Mouse (Mus musculus) lung, postnatal 0 days (tissue): Measurements from ENCODE around the gene Gm20716. TPM values are rescaled to one million over a fixed set of nuclear protein-coding genes. Genes with fewer than 3 reads are reported as not detected.

Source experiments
- ATAC-seq: fragments of 200-750 bp; cut with Nextera tagmentation; 2 replicates; pipeline ENCODE4 v1.8.0; 2017; ENCODE audit warnings: moderate library complexity
- DNase-seq: peaks from one replicate; pipeline ENCODE4 v3.0.0-alpha.2; 2016; ENCODE audit warnings: low spot score
- H3K27ac ChIP-seq: fragments of 300-500 bp; sonication (generic); 2 replicates; pipeline ENCODE4 v1.5.1; 2014; ENCODE audit warnings: antibody characterized with exemption, mild to moderate bottlenecking, low read length, mixed read lengths
- H3K27me3 ChIP-seq: fragments of 300-500 bp; sonication (generic); replicated peaks from 2 replicates; pipeline ENCODE4 v1.6.1; 2014; ENCODE audit warnings: low read length, mixed read lengths; ENCODE audit not compliant: insufficient read depth
- H3K36me3 ChIP-seq: fragments of 300-500 bp; sonication (generic); 2 replicates; pipeline ENCODE4 v1.6.1; 2014; ENCODE audit warnings: low read length, mixed read lengths; ENCODE audit not compliant: insufficient read depth
- H3K4me1 ChIP-seq: fragments of 300-500 bp; sonication (generic); 2 replicates; pipeline ENCODE4 v1.6.1; 2014; ENCODE audit warnings: antibody characterized with exemption, low read depth, low read length, mixed read lengths; ENCODE audit not compliant: insufficient read depth
- H3K4me2 ChIP-seq: fragments of 300-500 bp; sonication (generic); replicated peaks from 2 replicates; pipeline ENCODE4 v1.6.1; 2014; ENCODE audit warnings: low read depth, mild to moderate bottlenecking, low read length, moderate library complexity, mixed read lengths
- H3K4me3 ChIP-seq: fragments of 300-500 bp; sonication (generic); 2 replicates; pipeline ENCODE4 v1.5.1; 2014; ENCODE audit warnings: low read depth, low read length
- H3K9ac ChIP-seq: fragments of 300-500 bp; sonication (generic); replicated peaks from 2 replicates; pipeline ENCODE4 v1.6.1; 2014; ENCODE audit warnings: low read depth, mild to moderate bottlenecking
- H3K9me3 ChIP-seq: fragments of 300-500 bp; sonication (generic); 2 replicates; pipeline ENCODE4 v1.6.1; 2016; ENCODE audit warnings: low read length, mixed read lengths
- CTCF ChIP-seq: IDR thresholded peaks from 2 replicates; pipeline ENCODE4 v1.5.1; 2016; ENCODE audit warnings: antibody characterized with exemption, mild to moderate bottlenecking
- EP300 ChIP-seq: IDR thresholded peaks from 2 replicates; pipeline ENCODE4 v1.6.1; 2016; ENCODE audit warnings: antibody characterized with exemption, mild to moderate bottlenecking, control low read depth
- WGBS: fragments of 180-500 bp; shearing (Covaris S2); extraction: QIAGEN DNeasy Blood & Tissue Kit; methylation state at CpG from one replicate; pipeline ENCODE4 v1.1.7; 2014; 5-methylcytosine and 5-hydroxymethylcytosine counted together
- microRNA-seq: library from miRNA; unstranded; fragments of <30 nt; microRNA quantifications from one replicate; pipeline ENCODE4, GENCODE M21; 2016
- polyA plus RNA-seq: library from polyadenylated mRNA; unstranded; fragments of >200 nt; fragmentation: Nextera tagmentation; extraction: Ambion mirVana; gene quantifications from 2 replicates; pipeline ENCODE4 v1.2.1, GENCODE M21; 2015

The Gm20716 gene
- polyA plus RNA-seq, 1 experiment from 2014 or later = 8.4 TPM

DNA sequence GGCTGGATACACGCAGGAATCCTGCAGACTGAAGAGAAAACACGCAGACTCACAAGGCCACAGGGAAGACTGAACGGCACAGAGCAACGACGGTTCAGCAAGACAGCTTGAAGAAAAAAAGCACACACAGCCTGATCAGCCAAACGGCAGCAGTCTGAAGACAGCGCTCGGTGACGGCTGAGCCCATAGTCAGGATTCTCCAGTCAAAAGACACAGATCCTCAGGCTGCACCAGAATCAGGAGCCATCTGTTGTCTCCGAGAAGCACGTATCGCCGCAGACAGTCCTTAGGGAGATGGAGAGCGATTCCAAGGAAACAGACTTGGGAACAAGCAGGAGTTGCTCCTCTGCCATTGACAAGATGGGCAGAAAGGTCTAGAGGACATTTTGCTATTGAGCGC is 93.0 kb downstream of the Gm20716 start:
- Histone ChIP-seq H3K27ac (no peak overlapping the region), H3K27me3 (no peaks in the 10 kb centered on the region), H3K9me3 (no peaks in the 10 kb centered on the region), H3K4me2 (no peak overlapping the region), H3K36me3 (no peaks in the 10 kb centered on the region), H3K4me3 (no peak overlapping the region), H3K9ac (no peak overlapping the region), H3K4me1 (no peaks in the 10 kb centered on the region)
- TF ChIP-seq EP300 (no peak), CTCF (no peak)
- DNase-seq (no peak), ATAC-seq (no peak)
- WGBS = 74% methylated on average over 15 of the region's 15 CpGs

Small RNA genes lying within 50 kb of the gene (microRNA-seq; reads per million reads assigned to microRNA genes)
- not detected for gene Gm24561

Other genes with a start within 250 kb of the Gm20716 start
- gene Ripor3, start 219.7 kb downstream of the Gm20716 start, polyA plus RNA-seq = 1.00 and 1.1 TPM in 2 replicates
- gene Pard6b, start 149.4 kb downstream of the Gm20716 start, polyA plus RNA-seq = 47.2 and 50.5 TPM in 2 replicates
- gene Adnp, start 23.3 kb downstream of the Gm20716 start, polyA plus RNA-seq = 3.4 and 4.9 TPM in 2 replicates
- gene Dpm1, start 227 bp upstream of the Gm20716 start, polyA plus RNA-seq = 134 and 145 TPM in 2 replicates
- gene Mocs3, start 258 bp upstream of the Gm20716 start, polyA plus RNA-seq = 5.6 and 5.9 TPM in 2 replicates
- gene Kcng1, start 51.4 kb upstream of the Gm20716 start, polyA plus RNA-seq = 0.08 and 0.26 TPM in 2 replicates